Mouse (Mus musculus) urinary bladder, postnatal 14 days (tissue): ENCODE measurements around the gene H2afz.
A peak's percentile ranks its signal among the peaks of the same experiment; 100 is the strongest.
"Not testable (repeated sequence)": the region's sequence is repeated elsewhere in the genome, so short reads cannot be mapped to it uniquely, and the experiment has no call there.

Experiments used
- DNase-seq: peaks from one replicate; pipeline ENCODE4 v3.0.0; 2021; ENCODE audit warnings: low spot score

H2afz gene

GRCm38 (mm10) chr3:137864124-137864987 lies at the start of gene H2afz:
H2afz (plus strand) TSS chr3:137864487.
- peak; percentile 99 for DNase-seq

GRCm38 (mm10) chr3:137818713-137819112 lies 45.6 kb upstream of the H2afz start:
- no peak for DNase-seq

GRCm38 (mm10) chr3:137820688-137821467 lies 43.4 kb upstream of the H2afz start:
- no peak for DNase-seq

GRCm38 (mm10) chr3:137823317-137823716 lies 41.0 kb upstream of the H2afz start:
- DNase-seq = no peak

GRCm38 (mm10) chr3:137827678-137828077 lies 36.6 kb upstream of the H2afz start:
- DNase-seq = no peak

- DNase-seq = no peak
These were observed 33.1 kb upstream of the H2afz start for GRCm38 (mm10) chr3:137831156-137831555.

GRCm38 (mm10) chr3:137833128-137833527 lies 31.2 kb upstream of the H2afz start:
- no peak for DNase-seq

- DNase-seq = no peak
These were observed 30.6 kb upstream of the H2afz start for GRCm38 (mm10) chr3:137833698-137834097.

- DNase-seq = no peak
These were observed 27.7 kb upstream of the H2afz start for GRCm38 (mm10) chr3:137836543-137836942.

GRCm38 (mm10) chr3:137838160-137838559 lies 26.1 kb upstream of the H2afz start:
- no peak for DNase-seq

GRCm38 (mm10) chr3:137842944-137843343 lies 21.3 kb upstream of the H2afz start:
- no peak for DNase-seq

- no peak for DNase-seq
These were observed 20.0 kb upstream of the H2afz start for GRCm38 (mm10) chr3:137844263-137844662.

- no peak for DNase-seq
These were observed 17.7 kb upstream of the H2afz start for GRCm38 (mm10) chr3:137846552-137846951.

- no peak for DNase-seq
These were observed 15.9 kb upstream of the H2afz start for GRCm38 (mm10) chr3:137848354-137848753.

- no peak for DNase-seq
These were observed 14.6 kb upstream of the H2afz start for GRCm38 (mm10) chr3:137849697-137850096.

GRCm38 (mm10) chr3:137851196-137851595 lies 13.1 kb upstream of the H2afz start:
- DNase-seq = no peak

- not testable (repeated sequence) for DNase-seq
These were observed 11.3 kb upstream of the H2afz start for GRCm38 (mm10) chr3:137853011-137853410.

- DNase-seq = no peak
These were observed 9.0 kb upstream of the H2afz start for GRCm38 (mm10) chr3:137855328-137855727.

- no peak for DNase-seq
These were observed 8.2 kb upstream of the H2afz start for GRCm38 (mm10) chr3:137856061-137856460.

- no peak for DNase-seq
These were observed 3.7 kb upstream of the H2afz start for GRCm38 (mm10) chr3:137860394-137861170.

GRCm38 (mm10) chr3:137861436-137861835 lies 2.9 kb upstream of the H2afz start:
- DNase-seq = no peak

- DNase-seq = no peak
These were observed 1.7 kb upstream of the H2afz start for GRCm38 (mm10) chr3:137862600-137862999.
